Mouse (Mus musculus) megakaryocyte, embryonic 14.5 days (primary cell): ENCODE results near the gene Fastkd3.

ENCODE experiments used
- FLI1 ChIP-seq: IDR thresholded peaks from 2 replicates; pipeline ENCODE4 v1.6.1; 2012; ENCODE audit warnings: low read length, inconsistent platforms, mixed read lengths
- GATA1 ChIP-seq: IDR thresholded peaks from 3 replicates; pipeline ENCODE4 v1.6.1; 2012; ENCODE audit warnings: mixed read lengths, low read length, inconsistent platforms, borderline replicate concordance

DNA sequence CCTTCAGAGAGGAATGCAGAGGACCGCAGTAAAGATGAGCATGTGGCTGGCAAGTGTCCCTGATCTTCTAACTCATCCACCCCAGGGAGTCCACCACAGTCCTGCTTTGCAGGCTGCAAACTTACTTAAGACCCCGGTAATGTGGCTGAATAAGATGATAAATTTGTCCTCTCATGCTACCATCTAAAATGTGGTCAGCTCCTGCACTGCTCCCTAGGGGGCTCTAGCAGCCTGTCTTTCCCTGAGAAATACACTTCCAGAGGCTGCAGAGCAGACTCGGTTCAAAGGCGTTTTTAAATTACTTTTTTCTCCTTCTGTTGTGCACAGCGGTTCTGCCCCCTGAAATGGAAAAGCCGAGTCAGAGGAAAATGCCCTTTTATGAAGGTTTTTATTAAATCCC is 19.1 kb downstream of the Fastkd3 start:
- TF ChIP-seq GATA1 (no peak), FLI1 (no peak)
